Mouse (Mus musculus) liver, adult 2 months (tissue): ENCODE measurements around the gene Npc2. TPM values are rescaled to one million over a fixed set of nuclear protein-coding genes. Genes with fewer than 3 reads are reported as not detected.

Experiments
- DNase-seq: peaks from one replicate; pipeline ENCODE4 v3.0.0-alpha.2; 2011; ENCODE audit warnings: low read depth, low spot score; ENCODE audit errors: extremely low read depth
- H3K27ac ChIP-seq: fragments of 200-500 bp; replicated peaks from 2 replicates; pipeline ENCODE4 v1.5.1; 2012; ENCODE audit warnings: low read depth, mild to moderate bottlenecking, control low read depth, inconsistent platforms, low read length; ENCODE audit not compliant: insufficient read depth
- H3K27me3 ChIP-seq: fragments of 200-500 bp; 2 replicates; pipeline ENCODE4 v1.6.1; 2012; ENCODE audit warnings: mild to moderate bottlenecking, moderate library complexity, low read length, inconsistent platforms; ENCODE audit not compliant: control insufficient read depth, insufficient read depth
- H3K36me3 ChIP-seq: fragments of 200-500 bp; 2 replicates; pipeline ENCODE4 v1.6.1; 2012; ENCODE audit warnings: low read length, inconsistent platforms; ENCODE audit not compliant: control insufficient read depth, insufficient read depth
- H3K4me1 ChIP-seq: fragments of 200-500 bp; 2 replicates; pipeline ENCODE4 v1.6.1; 2011; ENCODE audit warnings: low read length; ENCODE audit not compliant: control insufficient read depth, insufficient read depth
- H3K4me3 ChIP-seq: fragments of 200-500 bp; 2 replicates; pipeline ENCODE4 v1.5.1; 2011; ENCODE audit warnings: low read depth, mild to moderate bottlenecking, control low read depth, low read length, moderate library complexity; ENCODE audit not compliant: insufficient read depth
- H3K79me2 ChIP-seq: fragments of 200-500 bp; 2 replicates; pipeline ENCODE4 v1.6.1; 2012; ENCODE audit warnings: inconsistent platforms, mild to moderate bottlenecking, low read length, moderate library complexity; ENCODE audit not compliant: control insufficient read depth, insufficient read depth
- H3K9ac ChIP-seq: fragments of 200-500 bp; 2 replicates; pipeline ENCODE4 v1.6.1; 2012; ENCODE audit warnings: low read depth, mild to moderate bottlenecking, control low read depth, inconsistent platforms, low read length
- CTCF ChIP-seq: fragments of 200-500 bp; IDR thresholded peaks from 2 replicates; pipeline ENCODE4 v1.5.1; 2011; ENCODE audit warnings: low read depth, low read length, control low read depth
- POLR2A ChIP-seq: fragments of 200-500 bp; IDR thresholded peaks from 2 replicates; pipeline ENCODE4 v1.6.1; 2011; ENCODE audit warnings: low read length, control low read depth; ENCODE audit not compliant: insufficient read depth; ENCODE audit errors: extremely low read depth
- WGBS: fragments of 180-500 bp; shearing (Covaris S2); methylation state at CpG from one replicate; pipeline ENCODE4 v1.1.7; 2018; 5-methylcytosine and 5-hydroxymethylcytosine counted together
- polyA plus RNA-seq: library from polyadenylated mRNA; depleted of rRNA; stranded (reverse); fragments of >200 nt; gene quantifications from 2 replicates; pipeline ENCODE4 v1.2.3, GENCODE M21; 2012
- total RNA-seq: library from RNA; depleted of rRNA; stranded (reverse); fragments of >200 nt; gene quantifications from 2 replicates; pipeline ENCODE4 v1.2.3, GENCODE M21; 2014

Npc2 gene
- total and polyA plus RNA-seq, 2 experiments, result 40.2 to 85.8 TPM

GRCm38 (mm10) chr12:84765506-84765905, 7.4 kb downstream of the Npc2 start:
- 92% methylated on average over 15 of the region's 15 CpGs for WGBS
- Histone ChIP-seq H3K79me2 (no peaks in the 10 kb centered on the region), H3K9ac (no peak overlapping the region)

DNA sequence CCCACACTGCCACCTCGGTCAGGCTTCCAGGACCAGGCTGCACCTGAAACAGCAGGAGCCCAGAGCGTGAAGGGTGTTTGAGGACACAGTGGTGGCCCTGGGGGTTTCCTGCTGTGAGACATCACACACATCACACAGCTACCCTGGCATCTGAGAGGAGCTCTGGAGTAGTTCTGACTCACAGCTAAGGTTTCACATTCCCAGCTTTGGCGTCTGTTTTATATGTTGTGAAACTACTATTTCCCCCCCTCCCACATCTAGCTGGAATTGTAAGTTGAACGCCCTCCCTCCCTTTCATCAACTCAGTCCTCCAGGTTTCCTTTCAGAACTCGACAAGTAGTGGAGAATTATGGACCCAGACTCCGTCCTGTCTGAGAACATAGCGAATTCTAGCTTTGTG, 8.2 kb downstream of the Npc2 start:
- peaks cover 17% of the 10 kb centered on the region; the same call in 1 of the 2 replicates for H3K36me3 ChIP-seq
- 91% methylated on average over 7 of the region's 7 CpGs for WGBS
- H3K4me3 ChIP-seq, result no peak overlapping the region
- DNase-seq, result no peak
- H3K4me1 ChIP-seq, result peaks cover 4% of the 10 kb centered on the region
- TF ChIP-seq CTCF (no peak), POLR2A (no peak)
- H3K27ac ChIP-seq, result no peak overlapping the region
- no peaks in the 10 kb centered on the region for H3K79me2 ChIP-seq
- no peaks in the 10 kb centered on the region for H3K27me3 ChIP-seq
- no peak overlapping the region for H3K9ac ChIP-seq

More at GRCm38 (mm10) chr12:84765506-84765905, 7.4 kb downstream of the Npc2 start:
- no peaks in the 10 kb centered on the region for H3K27me3 ChIP-seq
- no peak for TF ChIP-seq POLR2A
- TF ChIP-seq CTCF, result no peak
- DNase-seq, result no peak
- no peak overlapping the region for H3K4me3 ChIP-seq
- H3K4me1 ChIP-seq, result peaks cover 4% of the 10 kb centered on the region
- no peak overlapping the region for H3K27ac ChIP-seq
- peaks cover 11% of the 10 kb centered on the region; the same call in 1 of the 2 replicates for H3K36me3 ChIP-seq

GRCm38 (mm10) chr12:84763577-84764218, 9.3 kb downstream of the Npc2 start:
- peaks cover 19% of the 10 kb centered on the region; the same call in 1 of the 2 replicates for H3K36me3 ChIP-seq

DNA sequence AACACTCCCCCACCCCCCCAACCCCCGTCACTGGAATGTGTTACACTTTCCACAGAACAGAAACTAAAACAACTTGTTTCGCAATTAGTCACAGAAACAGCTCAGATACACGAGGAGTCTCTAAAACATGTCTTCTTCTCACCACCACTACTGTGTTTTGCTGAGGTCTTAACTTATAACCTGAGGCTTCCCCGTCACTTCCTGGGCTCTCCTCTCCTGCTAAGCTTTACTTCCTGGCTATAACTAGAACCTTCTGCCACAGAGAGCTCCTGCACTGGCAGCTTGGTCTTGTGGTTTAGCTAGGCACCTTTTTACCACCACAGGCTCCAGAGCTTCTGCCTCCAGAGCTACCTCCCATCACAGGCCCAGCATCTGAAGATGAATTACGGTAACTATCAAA, 10.4 kb downstream of the Npc2 start:
- peak; percentile 39 for DNase-seq
- Histone ChIP-seq H3K9ac (no peak overlapping the region), H3K4me1 (peaks cover 4% of the 10 kb centered on the region), H3K27me3 (no peaks in the 10 kb centered on the region), H3K4me3 (no peak overlapping the region), H3K27ac (peak overlapping the region; percentile 20; the same call in 1 of the 2 replicates), H3K36me3 (peaks cover 21% of the 10 kb centered on the region; the same call in 1 of the 2 replicates), H3K79me2 (no peaks in the 10 kb centered on the region)
- TF ChIP-seq POLR2A, result no peak
- TF ChIP-seq CTCF, result no peak
- WGBS, result 59% methylated on average over 5 of the region's 5 CpGs

More at GRCm38 (mm10) chr12:84763577-84764218, 9.3 kb downstream of the Npc2 start:
- no peaks in the 10 kb centered on the region for H3K27me3 ChIP-seq
- no peak overlapping the region for H3K4me3 ChIP-seq
- TF ChIP-seq CTCF (no peak), POLR2A (no peak)
- no peak for DNase-seq
- WGBS, result 86% methylated on average over 13 of the region's 13 CpGs
- H3K9ac ChIP-seq, result no peak overlapping the region
- H3K4me1 ChIP-seq, result peaks cover 4% of the 10 kb centered on the region
- no peak overlapping the region for H3K27ac ChIP-seq
- H3K79me2 ChIP-seq, result no peaks in the 10 kb centered on the region

GRCm38 (mm10) chr12:84759063-84759462, 13.9 kb downstream of the Npc2 start:
- Histone ChIP-seq H3K4me1 (peaks cover 4% of the 10 kb centered on the region), H3K36me3 (peaks cover 16% of the 10 kb centered on the region; the same call in 1 of the 2 replicates), H3K4me3 (no peak overlapping the region), H3K27me3 (no peaks in the 10 kb centered on the region), H3K27ac (no peak overlapping the region), H3K79me2 (no peaks in the 10 kb centered on the region), H3K9ac (no peak overlapping the region)
- no peak for DNase-seq
- WGBS, result 84% methylated on average over 2 of the region's 2 CpGs
- TF ChIP-seq CTCF, result 0 out of 2 replicates have a peak, but pooled peaks have one; percentile 9
- no peak for TF ChIP-seq POLR2A

GRCm38 (mm10) chr12:84756016-84756415, 16.9 kb downstream of the Npc2 start:
- DNase-seq, result no peak
- Histone ChIP-seq H3K9ac (no peak overlapping the region), H3K36me3 (peaks cover 12% of the 10 kb centered on the region; the same call in 1 of the 2 replicates), H3K4me1 (no peaks in the 10 kb centered on the region), H3K4me3 (no peak overlapping the region), H3K79me2 (no peaks in the 10 kb centered on the region), H3K27ac (no peak overlapping the region), H3K27me3 (no peaks in the 10 kb centered on the region)
- 94% methylated on average over 10 of the region's 10 CpGs for WGBS
- TF ChIP-seq POLR2A (no peak), CTCF (no peak)
